Mouse (Mus musculus): ENCODE measurements at regions not wholly inside any gene's neighbourhood (a gene's known extent, or its start where the extent isn't known, plus 50 kb on each side); places are given as distances from the start of the nearest gene placed in this dataset.

GRCm38 (mm10) chr7:116596914-116597313 is 92.7 kb downstream of the Nucb2 start:
- no peak overlapping the region for H3K9ac ChIP-seq (ENCODE audit: low read length)
- no peak for ATAC-seq (ENCODE audit: insufficient number of reproducible peaks, insufficient read depth, low FRiP score, low read depth)
- no peak overlapping the region for H3K4me3 ChIP-seq (ENCODE audit: control insufficient read depth in 1 of 2, insufficient read depth in 1 of 2, low read depth in 1 of 2, low read length in 2 of 2)
- no peaks in the 10 kb centered on the region for H3K4me1 ChIP-seq (ENCODE audit: control insufficient read depth in 2 of 2, insufficient read depth in 2 of 2, low read length in 2 of 2)
- no peak overlapping the region for H3K27ac ChIP-seq (replicated peaks in 1 of 2; ENCODE audit: control insufficient read depth in 1 of 2, insufficient read depth in 1 of 2, low read depth in 2 of 2, low read length in 2 of 2)
- no peaks in the 10 kb centered on the region for H3K27me3 ChIP-seq (ENCODE audit: control insufficient read depth, insufficient read depth, low read length)
- H3K9me3 ChIP-seq (ENCODE audit: control insufficient read depth, low read length): no peaks in the 10 kb centered on the region
- H3K4me2 ChIP-seq (ENCODE audit: low read length): no peak overlapping the region
- no peaks in the 10 kb centered on the region for H3K36me3 ChIP-seq (ENCODE audit: control insufficient read depth, insufficient read depth, low read length)

GRCm38 (mm10) chr7:116600340-116600739 is 96.2 kb downstream of the Nucb2 start:
- H3K4me3 ChIP-seq (ENCODE audit: control insufficient read depth in 1 of 2, insufficient read depth in 1 of 2, low read depth in 1 of 2, low read length in 2 of 2): no peak overlapping the region
- H3K4me2 ChIP-seq (ENCODE audit: low read length): no peak overlapping the region
- H3K4me1 ChIP-seq (ENCODE audit: control insufficient read depth in 2 of 2, insufficient read depth in 2 of 2, low read length in 2 of 2): no peaks in the 10 kb centered on the region
- no peak overlapping the region for H3K27ac ChIP-seq (replicated peaks in 1 of 2; ENCODE audit: control insufficient read depth in 1 of 2, insufficient read depth in 1 of 2, low read depth in 2 of 2, low read length in 2 of 2)
- H3K36me3 ChIP-seq (ENCODE audit: control insufficient read depth, insufficient read depth, low read length): no peaks in the 10 kb centered on the region
- H3K27me3 ChIP-seq (ENCODE audit: control insufficient read depth, insufficient read depth, low read length): no peaks in the 10 kb centered on the region
- H3K9me3 ChIP-seq (ENCODE audit: control insufficient read depth, low read length): no peaks in the 10 kb centered on the region
- no peak for ATAC-seq (ENCODE audit: insufficient number of reproducible peaks, insufficient read depth, low FRiP score, low read depth)
- WGBS: 71% methylated on average over 3 of the region's 3 CpGs
- H3K9ac ChIP-seq (ENCODE audit: low read length): no peak overlapping the region

- H3K9me3 ChIP-seq (ENCODE audit: control insufficient read depth, low read length): no peaks in the 10 kb centered on the region
- no peak overlapping the region for H3K27ac ChIP-seq (replicated peaks in 1 of 2; ENCODE audit: control insufficient read depth in 1 of 2, insufficient read depth in 1 of 2, low read depth in 2 of 2, low read length in 2 of 2)
- peaks cover 0 to 7% of the 10 kb centered on the region in 2 experiments; a peak in 3 of 4 replicates for H3K4me1 ChIP-seq (ENCODE audit: control insufficient read depth in 2 of 2, insufficient read depth in 2 of 2, low read length in 2 of 2)
- H3K4me2 ChIP-seq (ENCODE audit: low read length): no peak overlapping the region
- H3K9ac ChIP-seq (ENCODE audit: low read length): no peak overlapping the region
- no peaks in the 10 kb centered on the region for H3K27me3 ChIP-seq (ENCODE audit: control insufficient read depth, insufficient read depth, low read length)
- 58% methylated on average over 6 of the region's 6 CpGs for WGBS
- no peak overlapping the region for H3K4me3 ChIP-seq (ENCODE audit: control insufficient read depth in 1 of 2, insufficient read depth in 1 of 2, low read depth in 1 of 2, low read length in 2 of 2)
- no peaks in the 10 kb centered on the region for H3K36me3 ChIP-seq (ENCODE audit: control insufficient read depth, insufficient read depth, low read length)
- no peak for ATAC-seq (ENCODE audit: insufficient number of reproducible peaks, insufficient read depth, low FRiP score, low read depth)
These were observed 99.1 kb downstream of the Nucb2 start for GRCm38 (mm10) chr7:116603167-116603839.

- H3K27ac ChIP-seq (replicated peaks in 1 of 2; ENCODE audit: control insufficient read depth in 1 of 2, insufficient read depth in 1 of 2, low read depth in 2 of 2, low read length in 2 of 2): no peak overlapping the region
- H3K9ac ChIP-seq (ENCODE audit: low read length): no peak overlapping the region
- no peaks in the 10 kb centered on the region for H3K9me3 ChIP-seq (ENCODE audit: control insufficient read depth, low read length)
- H3K36me3 ChIP-seq (ENCODE audit: control insufficient read depth, insufficient read depth, low read length): no peaks in the 10 kb centered on the region
- 70% methylated on average over 3 of the region's 3 CpGs for WGBS
- no peak overlapping the region for H3K4me2 ChIP-seq (ENCODE audit: low read length)
- no peaks in the 10 kb centered on the region for H3K27me3 ChIP-seq (ENCODE audit: control insufficient read depth, insufficient read depth, low read length)
- H3K4me3 ChIP-seq (ENCODE audit: control insufficient read depth in 1 of 2, insufficient read depth in 1 of 2, low read depth in 1 of 2, low read length in 2 of 2): no peak overlapping the region
- ATAC-seq (ENCODE audit: insufficient number of reproducible peaks, insufficient read depth, low FRiP score, low read depth): no peak
- H3K4me1 ChIP-seq (ENCODE audit: control insufficient read depth in 2 of 2, insufficient read depth in 2 of 2, low read length in 2 of 2): peaks cover 0 to 7% of the 10 kb centered on the region in 2 experiments; a peak in 3 of 4 replicates
These were observed 99.6 kb downstream of the Nucb2 start for GRCm38 (mm10) chr7:116603840-116604194.

GRCm38 (mm10) chr7:116606255-116606654 is 102.1 kb downstream of the Nucb2 start:
- Histone ChIP-seq H3K9ac (ENCODE audit: low read length) (no peak overlapping the region), H3K27me3 (ENCODE audit: control insufficient read depth, insufficient read depth, low read length) (no peaks in the 10 kb centered on the region), H3K27ac (replicated peaks in 1 of 2; ENCODE audit: control insufficient read depth in 1 of 2, insufficient read depth in 1 of 2, low read depth in 2 of 2, low read length in 2 of 2) (no peak overlapping the region), H3K36me3 (ENCODE audit: control insufficient read depth, insufficient read depth, low read length) (no peaks in the 10 kb centered on the region), H3K4me1 (ENCODE audit: control insufficient read depth in 2 of 2, insufficient read depth in 2 of 2, low read length in 2 of 2) (peaks cover 6 to 7% of the 10 kb centered on the region in 2 experiments), H3K4me3 (ENCODE audit: control insufficient read depth in 1 of 2, insufficient read depth in 1 of 2, low read depth in 1 of 2, low read length in 2 of 2) (no peak overlapping the region), H3K9me3 (ENCODE audit: control insufficient read depth, low read length) (no peaks in the 10 kb centered on the region), H3K4me2 (ENCODE audit: low read length) (no peak overlapping the region)
- WGBS: 66% methylated on average over 6 of the region's 6 CpGs
- no peak for ATAC-seq (ENCODE audit: insufficient number of reproducible peaks, insufficient read depth, low FRiP score, low read depth)

- WGBS: 71% methylated on average over 5 of the region's 6 CpGs
- no peak for ATAC-seq (ENCODE audit: insufficient number of reproducible peaks, insufficient read depth, low FRiP score, low read depth)
- H3K36me3 ChIP-seq (ENCODE audit: control insufficient read depth, insufficient read depth, low read length): no peaks in the 10 kb centered on the region
These were observed 102.7 kb downstream of the Nucb2 start for GRCm38 (mm10) chr7:116606751-116607483.

GRCm38 (mm10) chr7:116607628-116608225 is 103.6 kb downstream of the Nucb2 start:
- Histone ChIP-seq H3K27ac (replicated peaks in 1 of 2; ENCODE audit: control insufficient read depth in 1 of 2, insufficient read depth in 1 of 2, low read depth in 2 of 2, low read length in 2 of 2) (no peak overlapping the region), H3K9ac (ENCODE audit: low read length) (peak overlapping the region; percentile 57), H3K36me3 (ENCODE audit: control insufficient read depth, insufficient read depth, low read length) (no peaks in the 10 kb centered on the region), H3K4me2 (ENCODE audit: low read length) (peak overlapping the region; percentile 90), H3K4me1 (ENCODE audit: control insufficient read depth in 2 of 2, insufficient read depth in 2 of 2, low read length in 2 of 2) (peaks cover 6 to 7% of the 10 kb centered on the region in 2 experiments), H3K4me3 (ENCODE audit: control insufficient read depth in 1 of 2, insufficient read depth in 1 of 2, low read depth in 1 of 2, low read length in 2 of 2) (peak overlapping the region; percentile 37 to 39), H3K9me3 (ENCODE audit: control insufficient read depth, low read length) (no peaks in the 10 kb centered on the region), H3K27me3 (ENCODE audit: control insufficient read depth, insufficient read depth, low read length) (no peaks in the 10 kb centered on the region)
- 5% methylated on average over 15 of the region's 15 CpGs for WGBS
- ATAC-seq (ENCODE audit: insufficient number of reproducible peaks, insufficient read depth, low FRiP score, low read depth): no peak

More at GRCm38 (mm10) chr7:116606751-116607483, 102.7 kb downstream of the Nucb2 start:
- no peak overlapping the region for H3K9ac ChIP-seq (ENCODE audit: low read length)
- H3K4me2 ChIP-seq (ENCODE audit: low read length): no peak overlapping the region
- H3K4me3 ChIP-seq (ENCODE audit: control insufficient read depth in 1 of 2, insufficient read depth in 1 of 2, low read depth in 1 of 2, low read length in 2 of 2): no peak overlapping the region
- peaks cover 6 to 7% of the 10 kb centered on the region in 2 experiments for H3K4me1 ChIP-seq (ENCODE audit: control insufficient read depth in 2 of 2, insufficient read depth in 2 of 2, low read length in 2 of 2)
- H3K9me3 ChIP-seq (ENCODE audit: control insufficient read depth, low read length): no peaks in the 10 kb centered on the region
- no peaks in the 10 kb centered on the region for H3K27me3 ChIP-seq (ENCODE audit: control insufficient read depth, insufficient read depth, low read length)
- no peak overlapping the region for H3K27ac ChIP-seq (replicated peaks in 1 of 2; ENCODE audit: control insufficient read depth in 1 of 2, insufficient read depth in 1 of 2, low read depth in 2 of 2, low read length in 2 of 2)
